Mouse (Mus musculus): ENCODE results near the gene Sipa1l2. TPM values are rescaled to one million over a fixed set of nuclear protein-coding genes. Genes with fewer than 3 reads are reported as not detected.

Gene Sipa1l2
- polyA plus RNA-seq, 1 experiment from 2014 or later: 24.9 TPM

DNA sequence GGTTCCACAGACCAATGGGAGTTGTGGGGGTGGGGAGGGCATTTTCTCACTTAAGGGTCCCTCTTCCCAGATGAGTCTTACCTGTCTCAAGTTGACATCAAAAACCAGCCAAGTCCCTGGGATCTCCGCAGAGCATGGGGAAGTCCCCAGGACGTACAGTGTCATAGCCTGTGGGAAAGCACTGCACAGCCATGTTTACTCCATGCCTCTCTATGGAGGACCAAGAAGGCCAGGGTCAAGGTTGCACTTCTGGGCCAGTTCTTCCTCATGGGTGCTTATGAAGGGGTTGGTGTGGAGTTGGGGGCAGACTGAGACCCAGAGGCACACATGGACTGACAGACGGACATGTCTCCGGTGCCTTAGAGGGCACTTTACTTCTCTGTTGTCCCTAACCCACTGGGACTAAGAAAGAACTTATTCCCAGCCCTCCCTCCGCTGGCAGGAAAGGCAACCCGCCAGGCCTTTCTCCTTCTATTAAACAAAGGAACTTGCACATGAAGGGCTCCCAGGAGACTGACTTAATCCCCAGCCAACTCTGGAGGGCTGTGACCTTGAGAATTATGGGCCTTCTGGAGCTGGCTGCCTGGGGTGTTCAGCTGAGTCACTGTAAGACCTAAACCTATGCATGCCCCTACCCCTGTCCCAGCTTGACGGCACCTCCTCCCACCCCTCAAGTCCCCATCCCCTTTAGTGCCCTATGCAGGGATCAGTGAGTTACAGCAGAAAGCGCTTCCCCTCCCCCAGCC is 199.9 kb downstream of the Sipa1l2 start:
- no peaks in the 10 kb centered on the region for H3K27me3 ChIP-seq (ENCODE audit: insufficient read depth, poor library complexity, severe bottlenecking)
- DNase-seq (ENCODE audit: low spot score): no peak
- WGBS: 56% methylated on average over 8 of the region's 8 CpGs
- H3K27ac ChIP-seq: peak overlapping the region; percentile 87
- peaks cover 50% of the 10 kb centered on the region for H3K4me1 ChIP-seq
- no peaks in the 10 kb centered on the region for H3K36me3 ChIP-seq
- H3K9me3 ChIP-seq: no peaks in the 10 kb centered on the region
- H3K4me3 ChIP-seq: no peak overlapping the region

DNA sequence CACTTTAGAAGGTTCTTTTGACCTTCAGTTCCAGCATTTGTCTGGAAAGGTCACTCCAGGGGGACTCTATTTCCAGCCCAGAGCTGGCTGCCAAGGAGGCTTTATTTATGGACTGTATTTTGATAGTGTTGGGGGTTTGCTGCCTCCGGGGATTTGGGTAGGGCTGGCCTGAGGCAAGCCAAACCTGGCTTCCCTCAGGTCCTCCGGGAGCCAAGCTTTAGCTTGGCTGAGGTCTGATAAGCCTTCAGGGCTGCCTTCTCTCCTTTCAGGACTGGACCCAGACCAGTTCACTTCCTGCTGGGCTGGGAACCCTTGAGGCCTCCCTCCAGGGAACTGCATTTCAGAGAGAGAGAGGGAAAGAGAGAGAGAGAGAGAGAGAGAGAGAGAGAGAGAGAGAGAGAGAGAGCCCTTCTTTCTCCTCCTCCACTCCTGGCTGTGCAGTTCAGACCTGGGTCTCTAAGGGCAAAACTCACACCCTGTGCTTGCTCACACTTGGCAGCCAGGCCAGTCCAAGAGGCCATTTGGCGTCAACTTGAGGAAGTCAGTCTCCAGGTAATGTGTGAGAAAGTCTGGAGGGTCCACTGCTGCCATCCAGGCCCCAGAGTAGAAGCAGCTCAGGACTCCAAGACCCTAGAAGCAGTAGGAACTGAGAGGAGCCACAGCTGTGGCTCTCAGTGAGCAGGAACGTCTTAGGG is 201.1 kb downstream of the Sipa1l2 start:
- H3K4me1 ChIP-seq: peaks cover 52% of the 10 kb centered on the region
- WGBS: 34% methylated on average over 4 of the region's 4 CpGs
- peak overlapping the region; percentile 83 for H3K27ac ChIP-seq
- no peak for DNase-seq (ENCODE audit: low spot score)
- no peaks in the 10 kb centered on the region for H3K9me3 ChIP-seq
- H3K36me3 ChIP-seq: no peaks in the 10 kb centered on the region
- H3K27me3 ChIP-seq (ENCODE audit: insufficient read depth, poor library complexity, severe bottlenecking): no peaks in the 10 kb centered on the region
- no peak overlapping the region for H3K4me3 ChIP-seq

Other genes with a start within 250 kb of the Sipa1l2 start
- 6.3 and 7.5 TPM in 2 replicates for gene Map10, start 100.0 kb upstream of the Sipa1l2 start, polyA plus RNA-seq (2016; fragmentation: Nextera tagmentation; extraction: Ambion mirVana)
- 25.7 and 26.1 TPM in 2 replicates for gene Ntpcr, start 160.2 kb upstream of the Sipa1l2 start, polyA plus RNA-seq (2016; fragmentation: Nextera tagmentation; extraction: Ambion mirVana)